Mouse (Mus musculus): ENCODE measurements at regions not wholly inside any gene's neighbourhood (a gene's known extent, or its start where the extent isn't known, plus 50 kb on each side); places are given as distances from the start of the nearest gene placed in this dataset.

GRCm38 (mm10) chr7:115076781-115077180 is 333.3 kb downstream of the Insc start:
- DNase-seq, result no peak

GRCm38 (mm10) chr7:115084711-115085380 is 341.4 kb downstream of the Insc start:
- peak; percentile 86 for DNase-seq

- DNase-seq, result no peak
These were observed 343.3 kb downstream of the Insc start for GRCm38 (mm10) chr7:115086542-115087448.

GRCm38 (mm10) chr7:115092481-115093050 is 349.1 kb downstream of the Insc start:
- no peak for DNase-seq

- no peak for DNase-seq
These were observed 362.5 kb downstream of the Insc start for GRCm38 (mm10) chr7:115106041-115106440.

GRCm38 (mm10) chr7:115112282-115112681 is 368.8 kb downstream of the Insc start:
- DNase-seq, result no peak

- no peak for DNase-seq
These were observed 379.8 kb downstream of the Insc start for GRCm38 (mm10) chr7:115123283-115123682.

GRCm38 (mm10) chr7:115129001-115129400 is 385.5 kb downstream of the Insc start:
- peak; percentile 24 for DNase-seq

- peak; percentile 83 for DNase-seq
These were observed 387.9 kb downstream of the Insc start for GRCm38 (mm10) chr7:115131259-115131969.

GRCm38 (mm10) chr7:115131970-115132551 is 388.6 kb downstream of the Insc start:
- peak; percentile 72 for DNase-seq

GRCm38 (mm10) chr7:115132595-115132994 is 389.1 kb downstream of the Insc start:
- no peak for DNase-seq

GRCm38 (mm10) chr7:115134926-115135575 is 391.6 kb downstream of the Insc start:
- peak; percentile 98 for DNase-seq

- DNase-seq, result peak; percentile 89
These were observed 396.8 kb downstream of the Insc start for GRCm38 (mm10) chr7:115140286-115140685.

GRCm38 (mm10) chr7:115142163-115142562 is 398.7 kb downstream of the Insc start:
- DNase-seq, result peak; percentile 39

- no peak for DNase-seq
These were observed 401.5 kb downstream of the Insc start for GRCm38 (mm10) chr7:115144947-115145346.

GRCm38 (mm10) chr7:115147352-115147977 is 404.0 kb downstream of the Insc start:
- DNase-seq, result no peak

GRCm38 (mm10) chr7:115153291-115153690 is 409.8 kb downstream of the Insc start:
- no peak for DNase-seq

- DNase-seq, result peak; percentile 83
These were observed 410.4 kb downstream of the Insc start for GRCm38 (mm10) chr7:115153764-115154509.

GRCm38 (mm10) chr7:115170023-115170422 is 426.5 kb downstream of the Insc start:
- DNase-seq, result no peak

GRCm38 (mm10) chr7:115170439-115170838 is 426.9 kb downstream of the Insc start:
- DNase-seq, result peak; percentile 97

- no peak for DNase-seq
These were observed 449.0 kb downstream of the Insc start for GRCm38 (mm10) chr7:115192482-115192881.
